Mouse (Mus musculus): ENCODE data around the gene Gabpb2. TPM values are rescaled to one million over a fixed set of nuclear protein-coding genes. Genes with fewer than 3 reads are reported as not detected.

Gene Gabpb2
- total and polyA plus RNA-seq, 3 experiments: 72.2 to 92.8 (median 82.2) TPM

- no peak overlapping the region for H3K4me3 ChIP-seq (ENCODE audit: control insufficient read depth in 1 of 2, insufficient read depth in 1 of 2, low read depth in 2 of 2, low read length in 2 of 2)
- no peak for DNase-seq (ENCODE audit: low read depth, low spot score)
- no peaks in the 10 kb centered on the region for H3K27me3 ChIP-seq (ENCODE audit: control insufficient read depth in 1 of 2, insufficient read depth in 2 of 2, low read length in 2 of 2)
- peaks cover 6 to 24% of the 10 kb centered on the region in 2 experiments for H3K4me1 ChIP-seq (ENCODE audit: control insufficient read depth in 1 of 2, insufficient read depth in 2 of 2, low read length in 2 of 2)
- H3K9me3 ChIP-seq (replicated peaks; ENCODE audit: insufficient read depth, low read length): no peaks in the 10 kb centered on the region
- no peak overlapping the region for H3K9ac ChIP-seq (ENCODE audit: control insufficient read depth, low read depth, low read length, poor library complexity, severe bottlenecking)
- no peak overlapping the region for H3K27ac ChIP-seq (ENCODE audit: control insufficient read depth, low read depth, low read length)
- H3K79me2 ChIP-seq (ENCODE audit: control insufficient read depth, insufficient read depth, low read length, poor library complexity): no peaks in the 10 kb centered on the region
- H3K36me3 ChIP-seq (ENCODE audit: control insufficient read depth in 1 of 2, insufficient read depth in 2 of 2, low read length in 2 of 2): peaks cover 0 to 10% of the 10 kb centered on the region in 2 experiments; a peak in 2 of 4 replicates
- TF ChIP-seq KAT2A (conservative IDR thresholded peaks at IDR 0.05; ENCODE audit: low read depth, low read length): no peak
- TF ChIP-seq SIN3A (IDR thresholded peaks at IDR 0.05; ENCODE audit: low read length): no peak
- TF ChIP-seq ZNF384 (IDR thresholded peaks at IDR 0.05; ENCODE audit: low read depth, low read length): no peak
- no peak for TF ChIP-seq E2F4 (IDR thresholded peaks at IDR 0.05; ENCODE audit: borderline replicate concordance, low read depth, low read length)
- TF ChIP-seq RCOR1 (IDR thresholded peaks at IDR 0.05; ENCODE audit: low read depth, low read length): no peak
- no peak for TF ChIP-seq RAD21 (IDR thresholded peaks at IDR 0.05; ENCODE audit: low read depth, low read length)
- no peak for TF ChIP-seq GATA1 (IDR thresholded peaks at IDR 0.05; ENCODE audit: low read depth, low read length)
- no peak for TF ChIP-seq UBTF (IDR thresholded peaks at IDR 0.05; ENCODE audit: borderline replicate concordance, insufficient read depth, low read depth, low read length)
- TF ChIP-seq CHD1 (IDR thresholded peaks at IDR 0.05; ENCODE audit: low read depth, low read length): no peak
- TF ChIP-seq CTCF (IDR thresholded peaks at IDR 0.05 in 2 of 3, conservative IDR thresholded peaks at IDR 0.05 in 1 of 3; ENCODE audit: control insufficient read depth in 1 of 3, insufficient read depth in 1 of 3, low read depth in 2 of 3, low read length in 3 of 3, poor library complexity in 1 of 3, severe bottlenecking in 1 of 3): no peak
- no peak for TF ChIP-seq MEF2A (IDR thresholded peaks at IDR 0.05; ENCODE audit: extremely low read depth, insufficient replicate concordance, low read depth, low read length, poor library complexity, severe bottlenecking)
These were observed 53.5 kb downstream of the Gabpb2 start for GRCm38 (mm10) chr3:95164256-95164550.

DNA sequence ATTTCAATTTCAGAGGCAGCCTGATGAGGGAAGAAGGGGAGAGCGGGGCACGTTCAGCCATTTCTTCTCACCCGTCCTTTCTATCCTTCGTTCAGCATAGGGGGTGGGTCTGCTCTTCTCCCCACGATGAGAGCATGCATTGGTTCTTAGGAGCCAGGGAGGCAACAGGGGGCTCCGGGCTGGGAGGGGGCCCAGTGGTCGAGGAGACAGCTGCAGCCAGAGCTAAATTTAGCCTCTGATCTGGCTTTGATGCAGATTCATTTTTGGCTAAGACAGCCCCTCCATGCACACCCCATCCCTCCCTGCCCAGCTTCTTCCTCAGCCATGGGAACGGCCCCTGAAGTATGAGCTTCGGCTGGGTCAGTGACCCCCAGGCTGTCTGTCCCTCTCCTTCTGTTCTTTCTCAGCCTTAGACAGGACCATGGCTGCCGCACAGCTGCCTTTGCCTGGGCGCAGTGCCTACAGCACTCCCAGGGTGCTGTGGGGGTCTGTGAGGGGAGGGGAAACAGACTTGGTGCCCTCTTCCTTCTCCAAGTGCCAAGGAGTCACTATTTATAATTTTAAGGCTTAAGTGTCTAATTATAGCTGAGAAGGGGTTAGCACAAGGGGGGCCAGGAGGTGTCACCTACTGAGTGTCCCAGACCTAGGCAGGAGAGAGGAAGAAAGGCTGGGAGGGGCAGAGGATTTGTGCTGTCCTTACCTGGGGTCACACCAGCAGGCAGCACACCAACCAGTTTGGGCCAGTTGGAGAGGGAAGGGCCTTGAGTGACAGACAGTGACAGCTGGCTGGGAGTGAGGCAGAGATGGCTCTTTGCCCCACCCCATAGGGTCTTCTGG lies 54.1 kb downstream of the Gabpb2 start:
- H3K27me3 ChIP-seq (ENCODE audit: control insufficient read depth in 1 of 2, insufficient read depth in 2 of 2, low read length in 2 of 2): no peaks in the 10 kb centered on the region
- no peak overlapping the region for H3K27ac ChIP-seq (ENCODE audit: control insufficient read depth, low read depth, low read length)
- H3K4me1 ChIP-seq (ENCODE audit: control insufficient read depth in 1 of 2, insufficient read depth in 2 of 2, low read length in 2 of 2): peaks cover 7 to 26% of the 10 kb centered on the region in 2 experiments
- no peak overlapping the region for H3K9ac ChIP-seq (ENCODE audit: control insufficient read depth, low read depth, low read length, poor library complexity, severe bottlenecking)
- H3K4me3 ChIP-seq (ENCODE audit: control insufficient read depth in 1 of 2, insufficient read depth in 1 of 2, low read depth in 2 of 2, low read length in 2 of 2): no peak overlapping the region
- H3K36me3 ChIP-seq (ENCODE audit: control insufficient read depth in 1 of 2, insufficient read depth in 2 of 2, low read length in 2 of 2): peaks cover 0 to 12% of the 10 kb centered on the region in 2 experiments; a peak in 2 of 4 replicates
- H3K79me2 ChIP-seq (ENCODE audit: control insufficient read depth, insufficient read depth, low read length, poor library complexity): no peaks in the 10 kb centered on the region
- no peaks in the 10 kb centered on the region for H3K9me3 ChIP-seq (replicated peaks; ENCODE audit: insufficient read depth, low read length)
- TF ChIP-seq ELF1 (IDR thresholded peaks at IDR 0.05; ENCODE audit: low read depth, low read length) (no peak), RAD21 (IDR thresholded peaks at IDR 0.05; ENCODE audit: low read depth, low read length) (no peak), EP300 (IDR thresholded peaks at IDR 0.05; ENCODE audit: low read depth in 1 of 2, low read length in 2 of 2) (no peak), CHD1 (IDR thresholded peaks at IDR 0.05; ENCODE audit: low read depth, low read length) (no peak), POLR2AphosphoS2 (IDR thresholded peaks at IDR 0.05; ENCODE audit: low read length) (no peak), USF2 (IDR thresholded peaks at IDR 0.05; ENCODE audit: borderline replicate concordance in 1 of 2, insufficient read depth in 1 of 2, low read depth in 1 of 2, low read length in 2 of 2) (no peak), MYC (IDR thresholded peaks at IDR 0.05; ENCODE audit: low read depth, low read length) (no peak), MXI1 (IDR thresholded peaks at IDR 0.05; ENCODE audit: low read depth, low read length) (no peak), HCFC1 (IDR thresholded peaks at IDR 0.05; ENCODE audit: low read depth, low read length) (no peak), ETS1 (IDR thresholded peaks at IDR 0.05; ENCODE audit: low read depth, low read length) (no peak)
- DNase-seq (ENCODE audit: low read depth, low spot score): no peak
